Comparison of ENCODE assay signal across 17 mouse cellular contexts in genomic region chr9:93083114-93083513, GRCm38 (mm10).
DNase-seq lines count a peak whose midpoint lies in the region; ATAC-seq and TF ChIP-seq lines count a peak whose summit lies in the region.
"Had no signal": no experiment of that assay in that cellular context is flagged by ENCODE, and none has a peak within 500 bp of the region (broad histone marks: within the 10 kb centered on the region; RNA-seq: fewer than 3 reads in every experiment).

No protein-coding gene starts in this region.

- H3K4me3 ChIP-seq in hindbrain, embryonic 11.5 days (ENCODE audit: low read depth, low read length), result no peak overlapping the region
- no peak overlapping the region for H3K4me3 ChIP-seq in hindbrain, embryonic 10.5 days
- no peak overlapping the region for H3K4me3 ChIP-seq in E14TG2a.4 (replicated peaks; ENCODE audit: low read length)
- H3K4me3 ChIP-seq: forebrain, embryonic 13.5 days; heart, embryonic 13.5 days; hindbrain, embryonic 13.5 days; limb, embryonic 15.5 days; lung, embryonic 15.5 days had no signal

- no peak overlapping the region for H3K9ac ChIP-seq in hindbrain, embryonic 11.5 days (ENCODE audit: low read depth, low read length)
- H3K9ac ChIP-seq: forebrain, embryonic 13.5 days; heart, embryonic 13.5 days; hindbrain, embryonic 13.5 days; limb, embryonic 15.5 days; lung, embryonic 15.5 days had no signal

- no peaks in the 10 kb centered on the region for H3K9me3 ChIP-seq in hindbrain, embryonic 11.5 days (ENCODE audit: control insufficient read depth, low read length)
- H3K9me3 ChIP-seq in hindbrain, embryonic 10.5 days, result no peaks in the 10 kb centered on the region
- no peaks in the 10 kb centered on the region for H3K9me3 ChIP-seq in E14TG2a.4 (ENCODE audit: low read length)
- H3K9me3 ChIP-seq: forebrain, embryonic 13.5 days; heart, embryonic 13.5 days; hindbrain, embryonic 13.5 days; limb, embryonic 15.5 days; lung, embryonic 15.5 days had no signal

- H3K4me2 ChIP-seq in hindbrain, embryonic 11.5 days (replicated peaks; ENCODE audit: low read depth, low read length), result no peak overlapping the region
- H3K4me2 ChIP-seq: forebrain, embryonic 13.5 days; heart, embryonic 13.5 days; hindbrain, embryonic 13.5 days; limb, embryonic 15.5 days; lung, embryonic 15.5 days had no signal

- no peaks in the 10 kb centered on the region for H3K36me3 ChIP-seq in hindbrain, embryonic 11.5 days (ENCODE audit: control insufficient read depth, insufficient read depth, low read length)
- H3K36me3 ChIP-seq in hindbrain, embryonic 10.5 days, result no peaks in the 10 kb centered on the region
- H3K36me3 ChIP-seq in E14TG2a.4 (ENCODE audit: insufficient read depth, low read length), result no peaks in the 10 kb centered on the region
- H3K36me3 ChIP-seq: heart, embryonic 13.5 days; hindbrain, embryonic 13.5 days; limb, embryonic 15.5 days; lung, embryonic 15.5 days had no signal

- H3K27me3 ChIP-seq in hindbrain, embryonic 11.5 days (ENCODE audit: control insufficient read depth, insufficient read depth, low read length), result no peaks in the 10 kb centered on the region
- no peaks in the 10 kb centered on the region for H3K27me3 ChIP-seq in hindbrain, embryonic 10.5 days (ENCODE audit: insufficient read depth, poor library complexity, severe bottlenecking)
- no peaks in the 10 kb centered on the region for H3K27me3 ChIP-seq in E14TG2a.4 (ENCODE audit: insufficient read depth, low read length)
- H3K27me3 ChIP-seq: forebrain, embryonic 13.5 days; heart, embryonic 13.5 days; hindbrain, embryonic 13.5 days; limb, embryonic 15.5 days; lung, embryonic 15.5 days had no signal

- TF ChIP-seq CTCF in E14TG2a.4 (conservative IDR thresholded peaks at IDR 0.05; ENCODE audit: low read length), result peak; percentile 38

- H3K4me1 ChIP-seq in hindbrain, embryonic 11.5 days (replicated peaks; ENCODE audit: control insufficient read depth, insufficient read depth, low read length), result no peaks in the 10 kb centered on the region
- H3K4me1 ChIP-seq in hindbrain, embryonic 10.5 days (replicated peaks), result no peaks in the 10 kb centered on the region
- H3K4me1 ChIP-seq in E14TG2a.4 (replicated peaks; ENCODE audit: low read depth, low read length), result no peaks in the 10 kb centered on the region
- H3K4me1 ChIP-seq: forebrain, embryonic 13.5 days; heart, embryonic 13.5 days; hindbrain, embryonic 13.5 days; limb, embryonic 15.5 days; lung, embryonic 15.5 days had no signal

- WGBS in hindbrain, embryonic 11.5 days, result 92% methylated on average over 1 of the region's 1 CpGs
- WGBS in hindbrain, embryonic 10.5 days, result 92% methylated on average over 1 of the region's 1 CpGs

- ATAC-seq in hindbrain, embryonic 11.5 days (ENCODE audit: low FRiP score), result peak; percentile 43; the same call in 1 of the 2 replicates
- ATAC-seq: forebrain, embryonic 13.5 days had no signal

- no peak for DNase-seq in hindbrain, embryonic 11.5 days (ENCODE audit: low spot score)
- no peak for DNase-seq in hindbrain, embryonic 10.5 days (ENCODE audit: low spot score)
- peak; percentile 3 for DNase-seq in 416B (ENCODE audit: low read depth)
- peak; percentile 15 for DNase-seq in embryo, embryonic 10.5 days (ENCODE audit: low spot score)
- no peak for DNase-seq in testis, postnatal 14 days (ENCODE audit: low spot score)
- no peak for DNase-seq in thymus, postnatal 36 days
- DNase-seq: cerebellum, adult 8-10 months; gastrocnemius, postnatal 25 days; kidney, adult 2 months; right cerebral cortex, postnatal 14 days; thymus, adult 18-20 months had no signal

- H3K27ac ChIP-seq in hindbrain, embryonic 11.5 days (ENCODE audit: low read depth, low read length), result no peak overlapping the region
- no peak overlapping the region for H3K27ac ChIP-seq in hindbrain, embryonic 10.5 days
- H3K27ac ChIP-seq: forebrain, embryonic 13.5 days; heart, embryonic 13.5 days; hindbrain, embryonic 13.5 days; limb, embryonic 15.5 days; lung, embryonic 15.5 days had no signal

Comparison
In these comparisons a context has a peak if more than half of its experiments do, and no peak if none do; other contexts are left out.
1. DNase-seq: peak in 416B (single experiment) and embryo, embryonic 10.5 days (single experiment); none in hindbrain, embryonic 11.5 days (single experiment), hindbrain, embryonic 10.5 days (single experiment), testis, postnatal 14 days (single experiment) and thymus, postnatal 36 days (0 of 2).